Mouse (Mus musculus) small intestine, adult 2 months (tissue): Measurements from ENCODE around the gene Dynlrb1. TPM values are rescaled to one million over a fixed set of nuclear protein-coding genes. Genes with fewer than 3 reads are reported as not detected.

Source experiments
- H3K27ac ChIP-seq: fragments of 200-500 bp; 2 replicates; pipeline ENCODE4 v1.5.1; 2012; ENCODE audit warnings: low read depth, low read length, control low read depth, inconsistent platforms; ENCODE audit not compliant: insufficient read depth
- H3K27me3 ChIP-seq: fragments of 200-500 bp; 2 replicates; pipeline ENCODE4 v1.6.1; 2012; ENCODE audit warnings: mild to moderate bottlenecking, moderate library complexity, low read length, inconsistent platforms; ENCODE audit not compliant: control insufficient read depth, insufficient read depth
- H3K36me3 ChIP-seq: fragments of 200-500 bp; 2 replicates; pipeline ENCODE4 v1.6.1; 2012; ENCODE audit warnings: mild to moderate bottlenecking, low read length, control low read depth, inconsistent platforms; ENCODE audit not compliant: control insufficient read depth, insufficient read depth
- H3K4me1 ChIP-seq: fragments of 200-500 bp; 2 replicates; pipeline ENCODE4 v1.6.1; 2012; ENCODE audit warnings: low read length, inconsistent platforms, mixed read lengths; ENCODE audit not compliant: control insufficient read depth, insufficient read depth, insufficient read length
- H3K4me3 ChIP-seq: fragments of 200-500 bp; 2 replicates; pipeline ENCODE4 v1.5.1; 2012; ENCODE audit warnings: low read depth, mild to moderate bottlenecking, control low read depth, inconsistent platforms, low read length, moderate library complexity
- CTCF ChIP-seq: fragments of 200-500 bp; IDR thresholded peaks from 2 replicates; pipeline ENCODE4 v1.5.1; 2012; ENCODE audit warnings: low read depth, mild to moderate bottlenecking, control low read depth, inconsistent platforms, low read length, moderate library complexity, mixed read lengths; ENCODE audit not compliant: insufficient replicate concordance, insufficient read length; ENCODE audit errors: extremely low read depth
- POLR2A ChIP-seq: fragments of 200-500 bp; IDR thresholded peaks from 2 replicates; pipeline ENCODE4 v1.6.1; 2012; ENCODE audit warnings: low read depth, mild to moderate bottlenecking, control low read depth, inconsistent platforms, low read length, moderate library complexity
- WGBS: fragments of 180-500 bp; shearing (Covaris S2); methylation state at CpG from one replicate; pipeline ENCODE4 v1.1.7; 2018; 5-methylcytosine and 5-hydroxymethylcytosine counted together
- polyA plus RNA-seq: library from polyadenylated mRNA; depleted of rRNA; stranded (reverse); fragments of >200 nt; gene quantifications from 2 replicates; pipeline ENCODE4 v1.2.3, GENCODE M21; 2012

The Dynlrb1 gene
- polyA plus RNA-seq, 1 experiment, result 99.3 TPM

GRCm38 (mm10) chr2:155272396-155273170 is 36.2 kb downstream of the Dynlrb1 start:
- H3K4me3 ChIP-seq, result no peak overlapping the region
- H3K27me3 ChIP-seq, result no peaks in the 10 kb centered on the region
- WGBS, result 59% methylated on average over 10 of the region's 10 CpGs
- TF ChIP-seq POLR2A, result no peak
- no peak for TF ChIP-seq CTCF
- no peaks in the 10 kb centered on the region; the same call in 1 of the 2 replicates for H3K4me1 ChIP-seq
- no peak overlapping the region for H3K27ac ChIP-seq
- H3K36me3 ChIP-seq, result no peaks in the 10 kb centered on the region

- Histone ChIP-seq H3K27ac (no peak overlapping the region), H3K4me1 (no peaks in the 10 kb centered on the region; the same call in 1 of the 2 replicates), H3K27me3 (no peaks in the 10 kb centered on the region), H3K4me3 (no peak overlapping the region), H3K36me3 (no peaks in the 10 kb centered on the region)
- TF ChIP-seq CTCF, result no peak
- no peak for TF ChIP-seq POLR2A
- 92% methylated on average over 8 of the region's 8 CpGs for WGBS
These were observed 37.3 kb downstream of the Dynlrb1 start for GRCm38 (mm10) chr2:155273603-155274002.

- H3K27me3 ChIP-seq, result no peaks in the 10 kb centered on the region
- peak within 1 kb of the TSS; percentile 34 for H3K27ac ChIP-seq
- TF ChIP-seq CTCF, result no peak
- no peak for TF ChIP-seq POLR2A
- H3K36me3 ChIP-seq, result no peaks in the 10 kb centered on the region
- peak within 1 kb of the TSS; percentile 87 for H3K4me3 ChIP-seq
- WGBS, result under 1% methylated on average over 47 of the region's 47 CpGs
- H3K4me1 ChIP-seq, result no peaks in the 10 kb centered on the region; the same call in 1 of the 2 replicates
These were observed 39.9 kb downstream of the Dynlrb1 start, which contains the start of gene Map1lc3a for GRCm38 (mm10) chr2:155276195-155276594. Gene Map1lc3a (plus strand): TSS chr2:155276297.

DNA sequence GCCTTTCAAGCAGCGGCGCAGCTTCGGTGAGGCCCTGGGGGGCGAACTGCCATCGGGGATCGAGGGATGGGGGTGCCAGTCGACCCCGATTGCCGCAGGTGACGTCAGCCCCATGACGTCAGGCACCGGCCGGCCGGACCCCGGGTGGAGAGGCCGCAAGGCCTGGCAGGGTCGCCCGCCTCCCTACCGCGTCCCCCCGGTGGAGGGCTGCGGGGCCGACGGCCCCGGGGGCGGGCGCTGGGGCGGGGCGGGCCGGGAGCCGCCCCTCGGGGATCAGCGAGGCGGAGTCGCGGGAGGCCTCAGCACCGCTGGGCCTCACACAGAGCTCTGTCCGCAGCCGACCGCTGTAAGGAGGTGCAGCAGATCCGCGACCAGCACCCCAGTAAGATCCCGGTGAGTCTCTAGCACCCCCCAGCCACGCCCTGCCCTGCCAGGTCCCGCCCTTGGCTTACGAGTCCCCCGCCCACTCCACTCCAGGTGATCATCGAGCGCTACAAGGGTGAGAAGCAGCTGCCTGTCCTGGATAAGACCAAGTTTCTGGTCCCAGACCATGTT is 40.4 kb downstream of the Dynlrb1 start:
- Histone ChIP-seq H3K27me3 (no peaks in the 10 kb centered on the region), H3K4me1 (no peaks in the 10 kb centered on the region; the same call in 1 of the 2 replicates), H3K27ac (peak overlapping the region; percentile 34), H3K36me3 (0 out of 2 replicates have a peak, but pooled peaks cover under 1% of the 10 kb centered on the region), H3K4me3 (peak overlapping the region; percentile 87)
- TF ChIP-seq POLR2A, result no peak
- no peak for TF ChIP-seq CTCF
- 1% methylated on average over 42 of the region's 49 CpGs for WGBS

- WGBS, result 86% methylated on average over 2 of the region's 2 CpGs
- no peaks in the 10 kb centered on the region; the same call in 1 of the 2 replicates for H3K4me1 ChIP-seq
- no peak overlapping the region for H3K27ac ChIP-seq
- H3K36me3 ChIP-seq, result 0 out of 2 replicates have a peak, but pooled peaks cover 2% of the 10 kb centered on the region
- no peaks in the 10 kb centered on the region for H3K27me3 ChIP-seq
- no peak overlapping the region for H3K4me3 ChIP-seq
- TF ChIP-seq POLR2A (no peak), CTCF (no peak)
These were observed 41.4 kb downstream of the Dynlrb1 start for GRCm38 (mm10) chr2:155277721-155278120.

GRCm38 (mm10) chr2:155278361-155278760 is 42.0 kb downstream of the Dynlrb1 start:
- Histone ChIP-seq H3K27me3 (no peaks in the 10 kb centered on the region), H3K27ac (no peak overlapping the region), H3K4me1 (no peaks in the 10 kb centered on the region; the same call in 1 of the 2 replicates), H3K4me3 (no peak overlapping the region), H3K36me3 (0 out of 2 replicates have a peak, but pooled peaks cover 2% of the 10 kb centered on the region)
- 84% methylated on average over 7 of the region's 7 CpGs for WGBS
- TF ChIP-seq POLR2A (no peak), CTCF (no peak)

GRCm38 (mm10) chr2:155279163-155279562 is 42.8 kb downstream of the Dynlrb1 start:
- H3K27me3 ChIP-seq, result no peaks in the 10 kb centered on the region
- TF ChIP-seq POLR2A (no peak), CTCF (no peak)
- H3K4me3 ChIP-seq, result no peak overlapping the region
- H3K27ac ChIP-seq, result no peak overlapping the region
- no peaks in the 10 kb centered on the region; the same call in 1 of the 2 replicates for H3K4me1 ChIP-seq
- H3K36me3 ChIP-seq, result 0 out of 2 replicates have a peak, but pooled peaks cover 2% of the 10 kb centered on the region
- 91% methylated on average over 4 of the region's 4 CpGs for WGBS
